ENCODE assay signal across 26 mouse cellular contexts in genomic region chr14:81287489-81288025, GRCm38 (mm10).
DNase-seq lines count a peak whose midpoint lies in the region; ATAC-seq and TF ChIP-seq lines count a peak whose summit lies in the region.
"Had no signal": no experiment of that assay in that cellular context is flagged by ENCODE, and none has a peak within 500 bp of the region (broad histone marks: within the 10 kb centered on the region; RNA-seq: fewer than 3 reads in every experiment).

No protein-coding gene starts in this region.

- no peak for TF ChIP-seq POLR2A in brain, embryonic 14.5 days (IDR thresholded peaks at IDR 0.05; ENCODE audit: borderline replicate concordance, extremely low read depth, insufficient read depth, insufficient read length, poor library complexity, severe bottlenecking)

- 72% methylated on average over 3 of the region's 3 CpGs for WGBS in midbrain, embryonic 14.5 days

- H3K9ac ChIP-seq in midbrain, embryonic 14.5 days (replicated peaks; ENCODE audit: low read length), result no peak overlapping the region
- H3K9ac ChIP-seq: forebrain, embryonic 13.5 days; heart, embryonic 12.5 days; heart, embryonic 15.5 days; hindbrain, embryonic 13.5 days; intestine, embryonic 15.5 days had no signal

- no peaks in the 10 kb centered on the region for H3K27me3 ChIP-seq in midbrain, embryonic 14.5 days (ENCODE audit: control insufficient read depth, insufficient read depth, low read length)
- H3K27me3 ChIP-seq: forebrain, embryonic 13.5 days; heart, embryonic 12.5 days; heart, embryonic 15.5 days; hindbrain, embryonic 13.5 days; intestine, embryonic 15.5 days had no signal

- no peak for TF ChIP-seq CTCF in left cerebral cortex, adult 2 months (IDR thresholded peaks at IDR 0.05)
- no peak for TF ChIP-seq CTCF in brain, embryonic 14.5 days (IDR thresholded peaks at IDR 0.05; ENCODE audit: borderline replicate concordance, extremely low read depth, insufficient read depth, insufficient read length)

- no peak overlapping the region for H3K27ac ChIP-seq in left cerebral cortex, adult 2 months
- no peak overlapping the region for H3K27ac ChIP-seq in midbrain, embryonic 14.5 days (replicated peaks; ENCODE audit: low read depth, low read length)
- H3K27ac ChIP-seq: forebrain, embryonic 10.5 days; forebrain, embryonic 13.5 days; heart, embryonic 15.5 days; hindbrain, embryonic 10.5 days; hindbrain, embryonic 13.5 days; intestine, embryonic 15.5 days had no signal

- no peaks in the 10 kb centered on the region for H3K9me3 ChIP-seq in midbrain, embryonic 14.5 days (ENCODE audit: control insufficient read depth, low read length)
- H3K9me3 ChIP-seq: forebrain, embryonic 10.5 days; forebrain, embryonic 13.5 days; heart, embryonic 12.5 days; heart, embryonic 15.5 days; hindbrain, embryonic 10.5 days; hindbrain, embryonic 13.5 days; intestine, embryonic 15.5 days had no signal

- H3K4me1 ChIP-seq in midbrain, embryonic 14.5 days (ENCODE audit: control insufficient read depth, insufficient read depth, low read length), result no peaks in the 10 kb centered on the region
- H3K4me1 ChIP-seq: forebrain, embryonic 10.5 days; forebrain, embryonic 13.5 days; heart, embryonic 12.5 days; heart, embryonic 15.5 days; hindbrain, embryonic 10.5 days; hindbrain, embryonic 13.5 days; intestine, embryonic 15.5 days had no signal

- no peak overlapping the region for H3K4me2 ChIP-seq in midbrain, embryonic 14.5 days (ENCODE audit: low read length)
- H3K4me2 ChIP-seq: forebrain, embryonic 13.5 days; heart, embryonic 12.5 days; heart, embryonic 15.5 days; hindbrain, embryonic 13.5 days; intestine, embryonic 15.5 days had no signal

- DNase-seq in frontal cortex, adult 2 months (ENCODE audit: extremely low spot score in 1 of 2, low spot score in 1 of 2), result peak; percentile 5 to 18
- DNase-seq in frontal cortex, postnatal 14 days (ENCODE audit: low spot score in 2 of 2), result no peak
- DNase-seq in left cerebral cortex, postnatal 25 days (ENCODE audit: low spot score in 2 of 2), result peak; percentile 8 to 61
- no peak for DNase-seq in left cerebral cortex, adult 2 months (ENCODE audit: extremely low spot score in 1 of 2, low spot score in 2 of 2)
- peak; percentile 31 for DNase-seq in brain, adult 2 months (ENCODE audit: low read depth, low spot score)
- peak; percentile 12 for DNase-seq in brain, embryonic 14.5 days (ENCODE audit: low read depth)
- no peak for DNase-seq in c-Kit-positive CD71-positive TER-119-positive erythroid progenitor cells, embryonic 14.5 days (ENCODE audit: low spot score)
- DNase-seq in midbrain, embryonic 14.5 days, result no peak
- DNase-seq: adrenal gland, adult 2 months; adrenal gland, postnatal 14 days; cerebellum, adult 18-20 months; cerebellum, adult 9-10 months; cerebellum, postnatal 14 days; gastrocnemius, postnatal 25 days; heart, adult 18-20 months; heart, postnatal 10 days; heart, postnatal 36 days had no signal

- no peak overlapping the region for H3K4me3 ChIP-seq in left cerebral cortex, adult 2 months
- no peak overlapping the region for H3K4me3 ChIP-seq in midbrain, embryonic 14.5 days (replicated peaks; ENCODE audit: low read depth, low read length)
- H3K4me3 ChIP-seq: forebrain, embryonic 10.5 days; forebrain, embryonic 13.5 days; heart, embryonic 12.5 days; heart, embryonic 15.5 days; hindbrain, embryonic 10.5 days; hindbrain, embryonic 13.5 days; intestine, embryonic 15.5 days had no signal

- no peak for ATAC-seq in midbrain, embryonic 14.5 days (ENCODE audit: low FRiP score, low TSS enrichment)
- ATAC-seq: CD4-positive, CD25-positive, alpha-beta regulatory T cell, adult 4 months; forebrain, embryonic 13.5 days; hindbrain, embryonic 16.5 days; intestine, embryonic 15.5 days had no signal

- H3K36me3 ChIP-seq in midbrain, embryonic 14.5 days (ENCODE audit: control insufficient read depth, insufficient read depth, low read length), result no peaks in the 10 kb centered on the region
- H3K36me3 ChIP-seq: forebrain, embryonic 10.5 days; heart, embryonic 12.5 days; heart, embryonic 15.5 days; hindbrain, embryonic 10.5 days; hindbrain, embryonic 13.5 days; intestine, embryonic 15.5 days had no signal

- intact Hi-C loops in left cerebral cortex, postnatal 25 days (cut with DNase I), result no loop called here
- intact Hi-C loops in left cerebral cortex, adult 2 months (cut with DNase I), result no loop called here

Comparison
In these comparisons a context has a peak if more than half of its experiments do, and no peak if none do; other contexts are left out.
1. DNase-seq: peak in frontal cortex, adult 2 months (2 of 2), left cerebral cortex, postnatal 25 days (2 of 2), brain, adult 2 months (single experiment) and brain, embryonic 14.5 days (single experiment); none in frontal cortex, postnatal 14 days (0 of 2), left cerebral cortex, adult 2 months (0 of 2), c-Kit-positive CD71-positive TER-119-positive erythroid progenitor cells, embryonic 14.5 days (single experiment) and midbrain, embryonic 14.5 days (single experiment).